Mouse (Mus musculus) gastrocnemius, adult 8-10 months (tissue): Measurements from ENCODE around the gene Adar. TPM values are rescaled to one million over a fixed set of nuclear protein-coding genes. Genes with fewer than 3 reads are reported as not detected.
"Not testable (repeated sequence)": the region's sequence is repeated elsewhere in the genome, so short reads cannot be mapped to it uniquely, and the experiment has no call there.

Experiments
- DNase-seq, 2 experiments: peaks; one replicate each; pipeline ENCODE4 v3.0.0; 2022; ENCODE audit warnings: low spot score in 2 of 2
- total RNA-seq, 4 experiments: library from RNA; stranded (reverse); gene quantifications; 2 replicates each; pipeline ENCODE4 v1.2.4; 2022

Gene Adar
- total RNA-seq, 4 experiments from 2014 or later: 1.4 to 2.2 (median 1.8) TPM

DNA sequence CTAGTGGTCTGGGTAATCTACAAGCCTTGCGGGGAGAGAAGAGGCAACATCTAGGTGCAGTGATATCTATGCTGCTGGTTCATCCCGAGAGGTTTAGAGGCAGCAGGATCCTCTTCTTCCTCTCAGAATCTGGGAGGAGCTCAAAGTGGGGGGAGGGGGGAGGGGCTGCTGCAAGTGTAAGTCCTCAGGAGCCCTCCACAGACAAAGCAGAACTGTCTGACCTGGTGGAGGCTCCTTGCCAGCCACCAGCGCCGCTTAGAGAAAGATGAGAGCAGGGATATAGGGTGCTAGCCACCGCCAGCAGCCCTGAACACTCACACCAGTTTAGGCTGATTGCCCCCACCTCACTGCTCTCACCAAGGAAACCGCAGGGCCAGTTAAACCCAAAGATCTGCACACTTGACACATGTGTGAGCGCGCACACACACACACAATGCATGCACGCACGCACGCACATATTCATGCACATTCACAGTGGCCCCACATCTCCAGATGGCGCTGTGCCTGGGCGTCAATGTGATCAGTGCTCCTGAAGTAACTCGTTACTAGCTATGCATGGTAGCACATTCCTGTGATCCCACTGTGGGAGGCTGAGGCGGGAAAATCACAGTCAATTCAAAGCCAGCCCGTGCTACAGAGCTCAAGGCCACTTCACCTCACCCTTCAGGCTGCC lies 74.0 kb downstream of the Adar start:
- DNase-seq: no peak

DNA sequence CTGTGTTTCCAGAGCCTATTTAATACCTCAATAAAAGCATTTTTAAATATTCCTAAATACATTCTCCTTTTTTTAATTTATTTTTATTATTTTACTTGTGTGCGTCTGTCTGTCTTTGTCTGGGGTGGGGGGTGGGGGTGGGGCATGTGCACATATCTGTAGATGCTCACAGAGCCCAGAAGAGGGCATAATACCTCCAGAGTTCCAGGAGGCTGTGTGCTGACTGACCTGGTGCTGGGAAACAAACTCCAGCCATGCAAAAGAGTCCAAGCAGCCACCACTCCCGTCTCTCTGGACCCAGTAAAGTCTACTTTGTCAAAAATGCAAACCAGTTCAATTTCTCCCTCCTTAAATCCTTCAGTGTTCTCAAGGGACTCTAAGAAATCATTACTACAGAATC lies 79.8 kb downstream of the Adar start:
- no peak for DNase-seq

DNA sequence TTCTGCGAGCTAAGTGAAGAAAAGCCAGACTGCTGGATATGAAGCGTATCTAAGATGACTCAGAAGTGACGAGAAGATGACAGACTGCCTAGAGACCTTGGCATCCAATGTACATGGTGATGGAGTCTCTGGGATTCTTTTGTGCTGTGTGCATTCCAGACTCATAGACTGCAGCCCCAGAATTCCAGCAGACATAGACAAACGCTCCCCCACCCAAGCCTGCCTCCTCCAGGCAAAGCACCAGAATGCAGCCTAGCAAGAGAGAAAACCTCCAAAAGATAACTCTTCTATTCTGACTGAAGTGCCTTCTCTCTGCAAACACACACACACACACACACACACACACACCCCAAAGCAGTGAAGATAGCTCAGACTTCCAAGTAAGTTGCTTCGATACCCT lies 80.9 kb downstream of the Adar start:
- no peak for DNase-seq

DNA sequence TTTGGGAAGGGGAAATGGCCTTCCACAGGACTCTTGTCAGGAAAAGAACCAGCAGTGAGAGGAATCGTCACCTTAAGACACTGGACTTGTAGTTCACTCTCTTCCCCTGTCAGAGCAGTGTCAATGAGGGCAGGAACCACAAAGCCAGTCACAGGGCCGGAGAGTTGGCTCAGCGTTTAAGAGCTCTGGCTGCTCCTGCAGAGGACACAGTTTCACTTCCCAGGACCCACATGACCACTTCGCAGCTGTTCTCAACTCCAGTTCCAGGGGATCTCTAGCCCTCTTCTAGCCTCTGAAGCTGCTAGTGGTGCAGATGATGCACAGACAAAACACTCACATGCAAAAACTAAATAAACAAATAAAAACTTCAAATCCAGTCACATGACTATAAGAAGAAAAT lies 81.5 kb downstream of the Adar start:
- DNase-seq: no peak

DNA sequence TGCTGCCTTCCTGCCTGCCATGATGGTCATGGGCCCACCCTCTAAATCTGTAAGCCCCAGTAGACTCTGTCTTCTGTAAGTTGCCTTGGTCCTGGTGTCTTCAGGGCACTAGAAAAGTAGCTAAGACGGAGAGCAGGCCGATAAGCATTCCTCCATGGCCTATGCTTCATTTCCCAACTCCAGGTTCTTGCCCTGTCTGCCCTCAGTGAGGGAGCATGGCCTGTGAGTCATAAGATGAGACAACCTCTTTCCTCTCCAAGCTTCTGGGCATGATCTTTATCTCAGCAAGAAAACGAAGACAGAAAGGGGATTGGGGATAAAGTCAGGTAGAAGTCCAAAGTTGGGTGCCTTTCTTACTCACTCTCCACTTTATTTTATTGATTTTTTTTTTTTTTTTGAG lies 83.7 kb downstream of the Adar start:
- no peak for DNase-seq

DNA sequence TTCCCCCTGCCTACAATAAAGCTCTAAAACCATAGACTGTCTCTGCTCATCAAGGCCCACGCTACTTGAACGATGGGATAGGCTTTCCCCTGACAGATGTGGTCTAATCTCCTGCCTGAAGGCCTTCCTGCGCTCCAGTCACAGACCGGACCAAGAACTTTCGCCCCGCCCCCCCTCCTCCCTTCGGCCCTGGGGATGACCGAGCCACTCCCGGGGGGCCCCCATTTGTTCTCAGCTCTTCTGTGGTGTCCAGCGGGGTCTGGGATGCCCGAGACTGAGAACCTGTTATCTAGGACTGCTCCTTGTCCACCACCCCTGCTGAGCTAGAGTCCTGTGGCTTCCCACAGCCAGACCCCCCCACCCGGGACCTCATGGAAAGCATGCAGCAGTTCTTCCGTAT lies 84.7 kb downstream of the Adar start:
- DNase-seq: no peak

DNA sequence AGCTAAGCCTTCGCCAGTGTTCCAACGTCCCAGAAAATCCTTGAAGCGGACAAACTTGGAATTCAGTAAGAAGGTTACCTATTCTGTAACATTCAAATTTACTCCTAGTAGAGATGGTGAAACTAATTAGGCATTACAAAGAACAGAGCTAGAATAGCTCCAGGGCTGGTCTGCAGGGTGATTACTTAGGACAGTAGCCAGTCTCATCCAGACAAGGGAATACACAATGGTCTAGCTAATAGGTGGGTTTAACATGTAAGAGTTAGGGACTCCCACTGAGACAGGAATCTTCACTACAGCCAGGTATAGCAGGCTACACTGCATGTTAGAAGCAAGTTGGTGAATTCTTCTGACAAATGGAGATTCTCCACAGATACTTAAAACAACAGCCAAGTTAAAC lies 85.3 kb downstream of the Adar start:
- not testable (repeated sequence) for DNase-seq

DNA sequence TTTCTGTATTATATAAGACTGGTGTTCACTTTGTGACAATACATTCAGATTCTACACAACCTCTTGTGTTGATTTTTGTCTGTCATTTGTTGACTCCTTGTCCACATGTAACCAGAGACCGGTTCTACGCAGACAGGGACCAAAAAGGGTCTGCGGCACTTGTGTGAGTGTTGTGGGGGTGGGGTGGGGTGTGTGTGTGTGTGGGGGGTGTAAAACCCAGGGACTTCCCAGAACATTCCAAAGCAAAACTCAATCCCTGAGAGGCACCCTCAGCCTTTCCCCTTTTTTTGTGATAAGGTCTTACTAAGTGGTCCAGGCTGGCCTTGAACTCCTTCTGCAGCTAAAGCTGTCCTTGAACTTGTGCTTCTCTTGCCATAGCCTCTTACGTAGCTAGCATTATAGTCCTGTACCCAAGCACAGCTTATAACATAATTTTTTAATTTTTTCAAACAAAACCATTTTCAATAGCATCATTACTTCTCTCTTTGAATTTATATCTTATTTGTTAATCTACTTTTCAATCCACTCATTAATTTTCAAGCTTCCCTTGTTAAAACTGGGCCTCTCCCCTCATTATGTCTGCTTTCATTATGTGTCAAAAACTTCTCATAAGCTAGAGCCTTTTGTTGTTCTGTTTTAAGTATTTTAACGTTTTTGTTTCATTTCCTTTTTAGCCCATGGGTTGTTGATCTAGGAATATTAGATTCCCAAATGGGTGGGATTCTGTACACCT lies 86.1 kb downstream of the Adar start:
- DNase-seq: no peak

DNA sequence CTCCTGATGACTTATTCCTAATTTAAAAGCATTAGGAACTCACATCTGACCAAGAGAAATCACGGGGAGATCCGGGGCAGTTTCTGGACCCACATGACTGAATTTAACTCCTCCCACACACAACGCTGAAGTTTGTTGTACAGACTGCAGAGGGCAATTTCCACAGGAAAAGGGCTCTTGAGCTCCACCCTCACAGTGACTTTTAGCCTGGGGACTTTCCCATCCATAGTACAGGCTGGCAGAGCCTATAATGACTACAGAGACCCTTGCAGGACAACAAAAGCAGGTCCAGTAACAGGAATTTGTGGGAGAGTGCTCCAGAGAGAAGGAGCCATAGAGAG lies 86.7 kb downstream of the Adar start:
- DNase-seq: no peak

DNA sequence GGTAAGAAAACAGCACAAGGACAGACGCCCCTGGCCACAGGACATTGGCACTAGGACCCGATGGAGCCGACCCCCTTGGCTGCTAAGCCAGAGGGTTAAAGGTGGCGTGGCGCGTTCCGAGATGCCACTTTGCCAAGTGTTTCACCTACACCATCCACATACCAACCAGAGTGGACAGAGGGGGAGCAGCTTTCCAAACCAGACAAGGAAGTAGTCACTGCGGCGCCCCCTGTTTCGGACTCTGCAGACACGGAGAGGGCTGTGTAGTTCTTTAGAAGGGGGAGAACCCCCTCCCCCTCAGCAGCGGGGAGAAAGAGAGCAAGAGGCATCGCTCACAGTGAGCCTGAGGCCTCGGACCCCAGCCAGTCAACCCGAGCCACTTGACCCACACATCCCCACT lies 88.1 kb downstream of the Adar start:
- DNase-seq: no peak

Other genes with a start within 250 kb of the Adar start
- 1 to 10 TPM; 1.3 to 2.3 (median 1.8) TPM for gene Kcnn3, start 194.9 kb upstream of the Adar start, total RNA-seq
- under 1 TPM; 0.09 to 0.27 (median 0.15) TPM for gene Chrnb2, start 49.6 kb downstream of the Adar start, total RNA-seq
- 10 to 100 TPM; 10.6 to 15.7 (median 12.3) TPM for gene Ube2q1, start 58.6 kb downstream of the Adar start, total RNA-seq
- gene She, start 116.3 kb downstream of the Adar start, total RNA-seq: 1 to 10 TPM; 2.8 to 3.8 (median 3.3) TPM
- 10 to 100 TPM in 1 of 4 experiments, 1 to 10 TPM in 3; 1.6 to 11.5 (median 2.8) TPM for gene Il6ra, start 198.2 kb downstream of the Adar start, total RNA-seq
- gene Atp8b2, start 248.5 kb downstream of the Adar start, total RNA-seq: 1 to 10 TPM; 3.3 to 6.0 (median 4.3) TPM